ENCODE assay signal across 36 mouse cellular contexts in the genomic region with DNA sequence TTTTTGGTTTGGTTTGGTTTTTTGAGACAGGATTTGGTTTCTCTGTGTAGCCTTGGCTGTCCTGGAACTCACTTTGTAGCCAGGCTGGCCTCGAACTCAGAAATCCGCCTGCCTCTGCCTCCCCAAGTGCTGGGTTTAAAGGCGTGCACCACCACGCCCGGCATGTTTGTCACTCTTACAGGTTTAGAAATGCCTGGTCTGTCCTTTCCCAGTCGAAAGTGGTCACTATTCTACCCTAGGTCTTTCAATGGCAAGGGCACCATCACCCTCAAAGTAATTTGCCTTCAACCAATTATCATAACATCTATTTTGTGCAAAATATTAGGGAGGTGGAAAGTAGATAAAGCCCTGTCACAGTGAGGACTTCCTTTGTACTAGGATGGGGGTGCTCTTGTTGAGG. TPM values are rescaled to one million over a fixed set of nuclear protein-coding genes. Genes with fewer than 3 reads are reported as not detected.
"Had no signal": no experiment of that assay in that cellular context is flagged by ENCODE, and none has a peak within 500 bp of the region (broad histone marks: within the 10 kb centered on the region; RNA-seq: fewer than 3 reads in every experiment).

No protein-coding gene starts in this region.

- H3K4me3 ChIP-seq: left cerebral cortex, adult 2 months; limb, embryonic 10.5 days; limb, embryonic 12.5 days; limb, embryonic 13.5 days; limb, embryonic 15.5 days; liver, embryonic 12.5 days; liver, embryonic 13.5 days; liver, embryonic 15.5 days; lung, embryonic 15.5 days; megakaryocyte, embryonic 14.5 days; midbrain, embryonic 10.5 days; midbrain, embryonic 12.5 days; midbrain, embryonic 13.5 days; myocyte; neural tube, embryonic 12.5 days had no signal

- H3K4me2 ChIP-seq: limb, embryonic 12.5 days; limb, embryonic 13.5 days; limb, embryonic 15.5 days; liver, embryonic 11.5 days; liver, embryonic 12.5 days; liver, embryonic 13.5 days; liver, embryonic 15.5 days; lung, embryonic 14.5 days; lung, embryonic 15.5 days; midbrain, embryonic 12.5 days; midbrain, embryonic 13.5 days; neural tube, embryonic 12.5 days had no signal

- ATAC-seq: liver, embryonic 12.5 days; liver, postnatal 0 days; lung, postnatal 0 days; midbrain, embryonic 13.5 days; midbrain, embryonic 16.5 days had no signal

- H3K9me3 ChIP-seq: limb, embryonic 10.5 days; limb, embryonic 12.5 days; limb, embryonic 13.5 days; limb, embryonic 15.5 days; liver, embryonic 12.5 days; liver, embryonic 13.5 days; liver, embryonic 15.5 days; lung, embryonic 15.5 days; megakaryocyte, embryonic 14.5 days; midbrain, embryonic 10.5 days; midbrain, embryonic 12.5 days; midbrain, embryonic 13.5 days; neural tube, embryonic 12.5 days had no signal

- H3K27me3 ChIP-seq: limb, embryonic 12.5 days; limb, embryonic 13.5 days; limb, embryonic 15.5 days; liver, embryonic 12.5 days; liver, embryonic 13.5 days; liver, embryonic 15.5 days; lung, embryonic 15.5 days; megakaryocyte, embryonic 14.5 days; midbrain, embryonic 12.5 days; midbrain, embryonic 13.5 days; neural tube, embryonic 12.5 days had no signal

- DNase-seq: left cerebral cortex, postnatal 4 days; liver; liver, embryonic 13.5 days; liver, postnatal 0 days; lung, adult 18-20 months; lung, adult 2 months; lung, embryonic 14.5 days; lung, postnatal 10 days; lung, postnatal 14 days; lung, postnatal 4 days; midbrain, embryonic 14.5 days had no signal

- H3K9ac ChIP-seq: limb, embryonic 12.5 days; limb, embryonic 13.5 days; limb, embryonic 15.5 days; liver, embryonic 12.5 days; liver, embryonic 13.5 days; liver, embryonic 14.5 days; liver, embryonic 15.5 days; liver, postnatal 0 days; lung, embryonic 14.5 days; lung, embryonic 15.5 days; midbrain, embryonic 12.5 days; midbrain, embryonic 13.5 days; neural tube, embryonic 12.5 days had no signal

- H3K27ac ChIP-seq: left cerebral cortex, adult 2 months; limb, embryonic 10.5 days; limb, embryonic 12.5 days; limb, embryonic 13.5 days; limb, embryonic 15.5 days; liver, embryonic 12.5 days; liver, embryonic 13.5 days; liver, embryonic 14.5 days; liver, embryonic 15.5 days; lung, embryonic 15.5 days; macrophage; midbrain, embryonic 10.5 days; midbrain, embryonic 12.5 days; midbrain, embryonic 13.5 days; neural tube, embryonic 12.5 days had no signal

RNA-seq across cellular contexts. Expression of gene Cfap99, which starts 51.8 kb away (rescaled TPM):
- total RNA-seq: liver, adult 2 months; megakaryocyte progenitor cell, adult 5-6 weeks; megakaryocyte-erythroid progenitor cell, adult 5-6 weeks had no signal
- polyA plus RNA-seq: limb, embryonic 10.5 days; limb, embryonic 11.5 days; limb, embryonic 12.5 days; limb, embryonic 13.5 days; limb, embryonic 15.5 days; liver, adult 2 months; liver, embryonic 11.5 days; liver, embryonic 12.5 days; liver, embryonic 13.5 days; liver, embryonic 14.5 days; liver, embryonic 15.5 days; liver, embryonic 16.5 days; liver, postnatal 0 days; lung, embryonic 14.5 days; macrophage; midbrain, embryonic 10.5 days; midbrain, embryonic 12.5 days; midbrain, embryonic 13.5 days; midbrain, embryonic 14.5 days; neural tube, embryonic 11.5 days; neural tube, embryonic 12.5 days had no signal

RNA-seq across cellular contexts. Expression of gene Zfyve28, which starts 52.0 kb away (rescaled TPM):
- total RNA-seq: liver, adult 2 months; megakaryocyte-erythroid progenitor cell, adult 5-6 weeks had no signal
- polyA plus RNA-seq: liver, embryonic 11.5 days; liver, embryonic 12.5 days had no signal
